Mouse (Mus musculus): Measurements from ENCODE around the gene 4930544D05Rik.

DNA sequence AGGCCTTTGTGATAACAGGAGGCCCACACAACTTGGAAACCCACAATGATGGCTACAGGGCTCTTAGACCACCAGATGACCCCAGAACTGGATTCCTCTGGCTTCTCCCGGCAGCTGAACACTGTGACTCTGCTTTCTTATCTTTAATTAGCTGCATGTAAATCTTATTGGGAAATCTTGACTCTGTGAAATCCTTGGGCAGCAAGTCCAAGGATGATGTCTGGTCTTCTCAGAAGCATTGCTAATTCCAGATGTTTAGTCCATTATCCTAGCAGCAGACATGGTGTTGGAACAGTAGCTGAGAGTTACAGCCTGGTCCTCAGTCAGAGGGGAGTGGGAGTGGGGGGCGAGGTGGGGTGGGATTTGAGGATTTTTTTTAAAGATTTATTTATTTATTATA, 12.8 kb downstream of the 4930544D05Rik start:
- TF ChIP-seq CTCF (conservative IDR thresholded peaks at IDR 0.05; ENCODE audit: low read length) (no peak), NANOG (IDR thresholded peaks at IDR 0.05; ENCODE audit: borderline replicate concordance, low read length) (no peak)

Data from E14TG2a.4 (cell line).